Mouse (Mus musculus) lung, adult 2 months (tissue): ENCODE measurements around the gene Cnga3.

ENCODE experiments used
- CTCF ChIP-seq: fragments of 200-500 bp; IDR thresholded peaks from 2 replicates; pipeline ENCODE4 v1.5.1; 2011; ENCODE audit warnings: mild to moderate bottlenecking, low read length, control low read depth; ENCODE audit not compliant: insufficient read depth
- POLR2A ChIP-seq: fragments of 200-500 bp; IDR thresholded peaks from 2 replicates; pipeline ENCODE4 v1.6.1; 2011; ENCODE audit warnings: low read depth, mild to moderate bottlenecking, control low read depth, low read length, borderline replicate concordance; ENCODE audit errors: extremely low read depth

DNA sequence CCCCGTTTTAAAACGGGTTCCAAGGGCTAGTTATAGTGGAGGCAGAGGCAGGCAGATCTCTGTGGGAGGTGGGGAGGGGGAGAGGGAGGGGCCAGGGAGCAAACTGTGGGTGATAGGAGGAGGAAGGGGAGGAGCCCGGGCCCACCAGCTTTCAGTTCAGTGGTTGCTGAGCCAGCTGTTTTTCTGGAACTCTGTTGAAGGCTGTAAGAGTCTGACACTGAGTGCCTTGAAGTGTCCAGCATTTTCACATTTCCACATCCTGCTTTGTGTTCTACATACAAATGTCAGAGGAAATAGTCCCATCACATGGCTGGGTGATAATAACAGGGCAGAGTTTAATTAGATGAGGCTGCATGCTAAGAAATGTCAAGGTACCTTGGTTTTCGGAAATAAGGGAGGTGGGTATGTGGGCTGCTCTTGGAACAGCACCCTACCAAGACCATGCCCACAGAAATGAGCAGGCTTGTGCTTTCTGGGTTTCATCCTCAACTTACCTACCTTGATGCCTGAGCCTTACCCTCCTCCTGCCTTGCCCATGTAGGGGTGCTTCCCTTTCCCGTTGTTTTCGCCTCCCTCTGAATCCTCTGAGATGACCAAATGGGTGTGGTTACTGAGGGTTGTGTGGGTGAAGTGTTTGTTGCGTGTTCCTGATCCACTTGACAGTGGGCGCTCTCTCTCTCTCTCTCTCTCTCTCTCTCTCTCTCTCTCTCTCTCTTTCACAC is 93.9 kb downstream of the Cnga3 start:
- TF ChIP-seq CTCF (no peak), POLR2A (no peak)
